Mouse (Mus musculus) right cerebral cortex, postnatal 25 days (tissue): ENCODE measurements at regions not wholly inside any gene's neighbourhood (a gene's known extent, or its start where the extent isn't known, plus 50 kb on each side); places are given as distances from the start of the nearest gene placed in this dataset.

Experiments used
- DNase-seq: peaks from one replicate; pipeline ENCODE4 v3.0.0; 2022

DNA sequence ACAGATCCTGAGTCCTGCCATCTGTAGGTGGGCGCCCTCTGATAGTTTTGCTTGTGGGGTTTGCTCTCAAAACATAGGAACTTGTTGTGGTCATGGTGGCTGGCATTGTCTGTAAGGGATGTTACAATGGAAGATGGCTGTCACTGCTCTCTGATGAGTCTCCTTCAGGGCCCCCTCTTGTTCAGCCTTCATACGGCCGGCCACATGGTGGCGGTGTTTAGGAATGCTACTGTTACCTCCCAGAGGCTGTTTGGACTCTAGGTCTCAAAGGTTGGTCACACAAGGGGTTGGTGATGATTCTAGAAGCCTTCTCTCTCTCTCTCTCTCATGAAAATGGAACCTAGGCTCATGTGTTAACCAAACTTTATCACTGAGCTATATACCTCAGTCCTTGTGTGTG is 137.0 kb downstream of the Nufip1 start:
- no peak for DNase-seq

GRCm38 (mm10) chr14:76253850-76254249 is 143.2 kb downstream of the Nufip1 start:
- no peak for DNase-seq

DNA sequence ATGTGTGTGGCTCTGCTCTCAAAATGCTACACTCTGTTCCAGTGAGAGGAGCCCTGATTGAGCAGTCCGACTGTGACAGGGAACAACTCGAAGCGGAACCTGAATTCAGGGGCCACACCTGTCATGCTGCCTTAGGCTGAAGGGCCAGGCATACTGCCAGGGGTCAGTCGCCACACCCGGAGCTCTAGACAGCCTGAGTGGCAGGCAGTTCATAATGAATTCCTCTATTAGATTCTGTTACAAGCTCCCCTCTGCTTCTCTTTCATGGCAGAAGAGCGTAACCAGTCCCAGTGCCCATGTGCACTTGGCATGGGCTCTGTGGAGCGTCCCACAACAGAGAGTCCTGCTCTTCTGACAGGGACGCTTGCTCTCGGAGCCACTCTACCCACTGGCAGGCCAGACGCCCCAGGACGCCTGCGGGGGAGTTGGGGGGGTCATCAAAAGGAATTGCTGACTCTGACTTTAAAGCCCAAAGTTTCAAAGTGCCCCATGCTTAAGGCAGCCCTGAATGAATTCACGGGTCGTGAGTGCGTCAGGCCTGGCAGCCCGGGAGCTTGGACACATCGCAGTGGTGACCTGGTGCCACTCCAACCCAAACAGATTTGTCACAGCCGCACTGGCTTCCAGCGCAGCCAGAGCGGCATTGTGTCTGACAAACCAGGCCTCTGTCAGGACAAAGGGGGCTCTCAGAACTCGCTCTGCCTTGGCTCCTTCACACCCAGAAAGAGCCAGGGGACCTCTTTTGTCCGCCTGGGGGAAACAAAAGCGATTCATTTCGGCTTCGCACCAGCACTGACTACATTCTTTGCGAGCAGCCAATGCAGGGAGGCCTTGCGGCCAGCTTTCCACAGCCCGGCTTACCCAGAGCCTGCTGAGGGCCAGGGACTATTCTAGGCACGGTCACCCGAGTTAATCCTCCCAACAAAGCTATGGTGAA is 144.1 kb downstream of the Nufip1 start:
- peak; percentile 58 for DNase-seq

- DNase-seq = no peak
Observed at GRCm38 (mm10) chr14:76255971-76256370, 145.3 kb downstream of the Nufip1 start.

- no peak for DNase-seq
Observed at GRCm38 (mm10) chr14:76258626-76259025, 147.9 kb downstream of the Nufip1 start.

- DNase-seq = no peak
Observed at GRCm38 (mm10) chr14:76260628-76261293, 150.1 kb downstream of the Nufip1 start.

GRCm38 (mm10) chr14:76263682-76264081 is 151.1 kb upstream of the Tsc22d1 start:
- no peak for DNase-seq

DNA sequence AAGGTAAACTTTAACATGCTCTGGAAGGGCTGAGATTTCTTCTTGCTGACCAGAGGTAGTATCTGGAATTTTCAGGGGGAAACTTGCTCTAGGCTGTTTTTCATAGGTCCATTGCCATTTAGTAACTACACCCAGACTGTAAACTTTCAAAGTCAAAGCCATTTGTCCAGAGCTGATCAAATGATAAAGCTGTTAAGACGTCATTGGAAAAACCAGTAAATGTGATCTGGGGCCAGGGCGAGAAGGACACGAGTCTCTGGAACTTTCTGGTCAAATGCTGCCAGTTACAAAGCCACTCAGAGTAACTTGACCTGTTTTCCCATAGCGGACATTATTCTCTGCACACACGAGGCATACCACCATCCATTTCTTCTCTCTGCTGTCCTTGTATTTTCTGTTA is 148.9 kb upstream of the Tsc22d1 start:
- no peak for DNase-seq

- no peak for DNase-seq
Observed at GRCm38 (mm10) chr14:76266249-76266648, 148.5 kb upstream of the Tsc22d1 start.

- no peak for DNase-seq
Observed at GRCm38 (mm10) chr14:76267091-76267490, 147.7 kb upstream of the Tsc22d1 start.

DNA sequence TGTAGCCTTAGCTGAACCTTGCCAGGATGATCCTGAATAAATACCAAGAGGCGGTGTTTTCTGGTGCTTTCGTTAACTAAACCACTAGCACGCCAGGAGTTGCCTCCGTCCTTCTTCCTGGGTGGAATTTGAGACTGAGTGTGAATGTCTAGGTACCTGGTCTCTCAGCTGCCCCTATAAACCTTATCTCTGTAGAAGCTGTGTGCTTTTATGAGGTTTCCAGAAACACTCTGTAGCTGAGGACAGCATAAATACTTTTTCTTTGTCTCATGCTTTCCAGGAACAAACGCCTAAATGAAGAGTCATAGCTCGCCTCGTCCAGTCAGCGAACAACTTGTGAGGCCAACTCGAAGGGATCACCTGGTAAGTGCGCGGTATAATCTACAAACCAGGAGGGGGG is 143.6 kb upstream of the Tsc22d1 start:
- no peak for DNase-seq

DNA sequence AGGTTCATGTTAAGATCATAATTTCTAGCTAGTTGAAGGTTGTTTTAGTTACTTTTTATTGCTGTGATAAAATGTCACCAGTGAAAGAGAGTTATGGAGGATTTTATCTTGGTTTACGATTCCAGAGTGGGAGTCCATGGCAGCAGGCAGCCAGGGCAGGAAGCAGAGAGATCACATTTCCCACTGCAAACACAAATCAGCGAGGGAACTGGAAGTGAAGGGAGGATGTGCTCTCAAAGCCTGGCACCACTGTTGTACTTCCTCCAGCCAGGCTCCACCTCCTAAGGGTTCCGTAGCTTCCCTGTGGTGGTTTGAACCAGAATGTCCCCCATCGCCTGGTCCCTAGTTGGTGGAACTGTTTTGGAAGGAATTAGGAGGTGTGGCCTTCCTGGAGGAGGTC is 141.9 kb upstream of the Tsc22d1 start:
- DNase-seq = no peak

GRCm38 (mm10) chr14:76276655-76277054 is 138.1 kb upstream of the Tsc22d1 start:
- DNase-seq = no peak

GRCm38 (mm10) chr14:76278751-76279450 is 135.9 kb upstream of the Tsc22d1 start:
- no peak for DNase-seq

DNA sequence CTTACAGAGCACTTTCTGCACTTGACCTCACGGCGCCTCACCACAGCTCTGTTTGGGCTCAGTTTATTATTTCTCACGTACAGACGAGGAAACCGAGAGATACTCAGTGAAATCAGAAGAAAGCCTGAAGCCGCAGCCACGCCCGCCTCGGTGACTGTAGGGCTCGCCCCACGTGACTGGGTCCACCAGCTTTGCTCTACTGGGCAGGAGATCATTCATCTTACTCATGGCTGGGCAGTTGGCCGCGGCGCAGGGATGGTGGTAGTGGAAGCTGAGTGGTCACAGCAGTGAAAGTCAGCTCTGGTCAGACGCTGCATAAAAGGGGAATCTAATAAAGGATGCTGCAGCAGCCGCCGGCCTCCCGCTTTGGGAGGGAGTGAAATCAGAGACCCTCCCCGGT is 135.2 kb upstream of the Tsc22d1 start:
- no peak for DNase-seq

DNA sequence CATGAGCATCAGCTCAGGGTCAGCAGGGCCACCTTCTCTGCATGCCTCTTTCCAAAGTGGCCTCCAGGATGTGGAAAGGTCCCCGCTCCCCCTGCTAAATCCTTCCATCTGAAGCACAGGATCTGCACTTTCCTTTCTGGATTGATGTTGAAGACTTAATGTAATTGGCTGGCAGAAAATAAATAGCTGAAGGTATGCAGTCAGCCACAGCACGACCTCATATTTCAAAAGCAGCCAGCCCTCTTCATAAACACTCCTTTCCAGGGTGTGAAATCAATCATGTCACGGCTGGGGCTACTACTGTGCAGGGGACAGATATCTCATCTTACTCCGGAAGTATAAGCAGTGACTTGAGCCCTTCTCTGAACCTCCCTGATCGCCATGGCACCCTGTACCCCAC is 132.9 kb upstream of the Tsc22d1 start:
- DNase-seq = no peak

GRCm38 (mm10) chr14:76287768-76288167 is 127.0 kb upstream of the Tsc22d1 start:
- no peak for DNase-seq

DNA sequence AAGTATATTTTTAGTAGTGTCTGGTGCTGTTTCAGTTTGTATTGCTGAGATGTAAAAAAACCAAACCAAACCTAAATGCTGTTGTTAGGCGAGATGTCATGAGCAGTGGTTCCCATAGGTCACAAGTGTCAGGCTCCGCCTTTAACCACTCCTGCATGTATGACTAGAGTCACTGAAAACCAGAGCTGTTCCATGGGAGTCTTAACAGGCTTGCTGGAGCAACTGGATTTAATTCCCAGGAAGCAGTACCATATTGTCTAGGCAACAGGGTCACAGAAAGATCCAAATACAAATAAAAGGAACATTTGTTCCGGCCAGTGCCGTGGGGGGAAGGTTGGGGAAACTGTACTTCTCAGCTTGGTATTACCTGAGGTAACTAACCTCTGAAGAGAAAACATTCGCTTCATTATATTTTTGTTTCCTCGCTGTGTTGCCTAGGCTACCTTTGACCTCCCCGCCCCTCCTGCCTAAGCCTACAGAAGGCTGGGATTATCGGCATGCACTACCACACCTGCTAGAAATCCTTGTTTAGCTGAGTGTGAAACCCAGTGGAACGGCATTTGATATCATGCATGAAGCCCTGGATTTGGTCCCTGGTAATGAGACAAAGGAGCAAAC is 124.3 kb upstream of the Tsc22d1 start:
- DNase-seq = no peak

- DNase-seq = no peak
Observed at GRCm38 (mm10) chr14:76292211-76292610, 122.5 kb upstream of the Tsc22d1 start.

GRCm38 (mm10) chr14:76295411-76296169 is 119.2 kb upstream of the Tsc22d1 start:
- no peak for DNase-seq

GRCm38 (mm10) chr14:76297864-76298263 is 116.9 kb upstream of the Tsc22d1 start:
- no peak for DNase-seq

DNA sequence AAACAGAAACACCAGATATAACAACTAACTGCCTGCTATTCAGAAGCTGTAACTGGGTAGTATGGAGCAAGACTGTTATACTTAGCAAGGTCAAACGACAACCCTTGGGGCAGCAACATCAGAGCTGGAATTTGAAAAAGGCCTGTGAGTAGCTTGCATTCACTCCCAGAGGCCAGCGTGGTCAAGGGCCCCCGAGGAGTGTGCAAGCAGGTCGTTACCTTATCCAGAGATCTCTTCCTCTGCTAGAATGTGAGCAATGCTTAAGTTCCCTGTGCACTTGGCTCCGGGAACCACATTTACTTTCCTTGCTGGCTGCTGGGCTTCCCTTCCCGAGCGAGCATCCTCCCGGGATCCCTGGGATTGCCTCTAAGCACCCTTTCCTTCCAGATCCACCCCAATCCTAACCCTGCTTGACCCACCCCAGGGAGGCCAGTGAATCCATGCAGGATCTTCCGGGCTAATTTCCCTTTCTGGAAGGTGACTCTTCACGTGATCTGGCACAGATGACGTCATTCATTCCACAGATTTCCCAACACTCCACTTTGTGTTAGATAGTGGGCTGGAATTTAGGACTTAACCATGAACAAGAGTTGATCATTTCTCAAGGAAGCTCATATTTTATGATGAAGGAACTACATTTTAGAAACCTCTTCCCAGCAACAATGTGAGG is 112.3 kb upstream of the Tsc22d1 start:
- DNase-seq = no peak
